Mouse (Mus musculus): ENCODE data around the gene Ptprf.

- no peak for TF ChIP-seq CTCF (IDR thresholded peaks at IDR 0.05; ENCODE audit: low read depth, low read length)
- TF ChIP-seq POLR2A (IDR thresholded peaks at IDR 0.05; ENCODE audit: extremely low read depth, insufficient read depth, low read length): no peak
Measured at GRCm38 (mm10) chr4:118282182-118282562, 9.0 kb downstream of the Ptprf start.
